Mouse (Mus musculus) lung, embryonic 14.5 days (tissue): ENCODE results near the gene Rsrc1. TPM values are rescaled to one million over a fixed set of nuclear protein-coding genes. Genes with fewer than 3 reads are reported as not detected.
"Not testable (repeated sequence)": the region's sequence is repeated elsewhere in the genome, so short reads cannot be mapped to it uniquely, and the experiment has no call there.

Experiments
- ATAC-seq: fragments of 200-750 bp; cut with Nextera tagmentation; 2 replicates; pipeline ENCODE4 v1.8.0; 2017; ENCODE audit warnings: mild to moderate bottlenecking, moderate TSS enrichment, moderate library complexity; ENCODE audit not compliant: insufficient read depth
- DNase-seq: peaks from one replicate; pipeline ENCODE4 v3.0.0-alpha.2; 2015
- H3K27ac ChIP-seq: fragments of 300-500 bp; sonication (generic); 2 replicates; pipeline ENCODE4 v1.5.1; 2014; ENCODE audit warnings: low read depth, mild to moderate bottlenecking, moderate library complexity
- H3K27me3 ChIP-seq: fragments of 300-500 bp; sonication (generic); 2 replicates; pipeline ENCODE4 v1.6.1; 2014; ENCODE audit warnings: low read length, control low read depth; ENCODE audit not compliant: insufficient read depth
- H3K36me3 ChIP-seq: fragments of 300-500 bp; sonication (generic); 2 replicates; pipeline ENCODE4 v1.6.1; 2014; ENCODE audit warnings: control low read depth; ENCODE audit not compliant: insufficient read depth
- H3K4me1 ChIP-seq: fragments of 300-500 bp; sonication (generic); 2 replicates; pipeline ENCODE4 v1.6.1; 2014; ENCODE audit warnings: antibody characterized with exemption, control low read depth; ENCODE audit not compliant: insufficient read depth
- H3K4me2 ChIP-seq: fragments of 300-500 bp; sonication (generic); 2 replicates; pipeline ENCODE4 v1.6.1; 2014; ENCODE audit warnings: mild to moderate bottlenecking
- H3K4me3 ChIP-seq: fragments of 300-500 bp; sonication (generic); 2 replicates; pipeline ENCODE4 v1.5.1; 2014; ENCODE audit warnings: low read depth, low read length
- H3K9ac ChIP-seq: fragments of 300-500 bp; sonication (generic); 2 replicates; pipeline ENCODE4 v1.6.1; 2014
- H3K9me3 ChIP-seq: fragments of 300-500 bp; sonication (generic); 2 replicates; pipeline ENCODE4 v1.6.1; 2016; ENCODE audit warnings: low read depth, low read length, control low read depth
- CTCF ChIP-seq: IDR thresholded peaks from 2 replicates; pipeline ENCODE4 v1.5.1; 2016; ENCODE audit warnings: antibody characterized with exemption, low read depth
- WGBS: fragments of 180-500 bp; shearing (Covaris S2); extraction: QIAGEN DNeasy Blood & Tissue Kit; methylation state at CpG from one replicate; pipeline ENCODE4 v1.1.7; 2014; 5-methylcytosine and 5-hydroxymethylcytosine counted together
- polyA plus RNA-seq: library from polyadenylated mRNA; unstranded; fragments of >200 nt; fragmentation: Nextera tagmentation; extraction: Ambion mirVana; gene quantifications from 2 replicates; pipeline ENCODE4 v1.2.1, GENCODE M21; 2014

Rsrc1 gene
- polyA plus RNA-seq, 1 experiment from 2014 or later = 38.1 TPM

GRCm38 (mm10) chr3:67147246-67147645 lies 166.1 kb downstream of the Rsrc1 start:
- H3K4me2 ChIP-seq = no peak overlapping the region
- H3K27ac ChIP-seq = no peak overlapping the region
- H3K27me3 ChIP-seq = no peaks in the 10 kb centered on the region
- no peaks in the 10 kb centered on the region for H3K4me1 ChIP-seq
- no peaks in the 10 kb centered on the region for H3K9me3 ChIP-seq
- H3K9ac ChIP-seq = no peak overlapping the region
- DNase-seq = no peak
- H3K4me3 ChIP-seq = no peak overlapping the region
- TF ChIP-seq CTCF = no peak
- H3K36me3 ChIP-seq = no peaks in the 10 kb centered on the region
- WGBS = 82% methylated on average over 3 of the region's 3 CpGs
- no peak for ATAC-seq

GRCm38 (mm10) chr3:67197179-67197578 lies 216.0 kb downstream of the Rsrc1 start:
- H3K9me3 ChIP-seq = no peaks in the 10 kb centered on the region
- no peak overlapping the region for H3K4me3 ChIP-seq
- H3K4me1 ChIP-seq = no peaks in the 10 kb centered on the region
- no peak overlapping the region for H3K4me2 ChIP-seq
- no peak overlapping the region for H3K27ac ChIP-seq
- no peak overlapping the region for H3K9ac ChIP-seq
- peak; percentile 22 for TF ChIP-seq CTCF
- no peaks in the 10 kb centered on the region for H3K36me3 ChIP-seq
- peak; percentile 66 for DNase-seq
- ATAC-seq = no peak
- WGBS = 38% methylated on average over 3 of the region's 3 CpGs
- H3K27me3 ChIP-seq = no peaks in the 10 kb centered on the region

- TF ChIP-seq CTCF = no peak
- H3K36me3 ChIP-seq = no peaks in the 10 kb centered on the region
- 65% methylated on average over 1 of the region's 1 CpGs for WGBS
- H3K4me3 ChIP-seq = no peak overlapping the region
- DNase-seq (no peak), ATAC-seq (no peak)
- no peak overlapping the region for H3K27ac ChIP-seq
- H3K27me3 ChIP-seq = no peaks in the 10 kb centered on the region
- no peaks in the 10 kb centered on the region for H3K4me1 ChIP-seq
- H3K9ac ChIP-seq = no peak overlapping the region
- no peak overlapping the region for H3K4me2 ChIP-seq
- H3K9me3 ChIP-seq = no peaks in the 10 kb centered on the region
These were observed 231.9 kb downstream of the Rsrc1 start for GRCm38 (mm10) chr3:67213047-67213457.

- ATAC-seq (no peak), DNase-seq (no peak)
- no peak overlapping the region for H3K4me3 ChIP-seq
- no peaks in the 10 kb centered on the region for H3K9me3 ChIP-seq
- no peak overlapping the region for H3K4me2 ChIP-seq
- H3K36me3 ChIP-seq = no peaks in the 10 kb centered on the region
- H3K9ac ChIP-seq = no peak overlapping the region
- WGBS = 62% methylated on average over 3 of the region's 3 CpGs
- no peaks in the 10 kb centered on the region for H3K27me3 ChIP-seq
- TF ChIP-seq CTCF = no peak
- H3K4me1 ChIP-seq = no peaks in the 10 kb centered on the region
- no peak overlapping the region for H3K27ac ChIP-seq
These were observed 251.5 kb downstream of the Rsrc1 start for GRCm38 (mm10) chr3:67232617-67233241.

- H3K4me2 ChIP-seq, H3K9ac ChIP-seq, H3K36me3 ChIP-seq, H3K27ac ChIP-seq, H3K27me3 ChIP-seq, H3K4me3 ChIP-seq, DNase-seq, ATAC-seq, H3K4me1 ChIP-seq, H3K9me3 ChIP-seq: not testable (repeated sequence)
- WGBS = 88% methylated on average over 10 of the region's 10 CpGs
These were observed 261.3 kb downstream of the Rsrc1 start for GRCm38 (mm10) chr3:67242451-67242850.

- WGBS = 57% methylated on average over 3 of the region's 3 CpGs
- H3K9ac ChIP-seq = no peak overlapping the region
- DNase-seq = peak; percentile 56
- H3K27ac ChIP-seq = no peak overlapping the region
- H3K27me3 ChIP-seq = no peaks in the 10 kb centered on the region
- H3K36me3 ChIP-seq = no peaks in the 10 kb centered on the region
- H3K4me3 ChIP-seq = no peak overlapping the region
- TF ChIP-seq CTCF = peak; percentile 16; the same call in 1 of the 2 replicates
- no peaks in the 10 kb centered on the region for H3K9me3 ChIP-seq
- H3K4me2 ChIP-seq = no peak overlapping the region
- ATAC-seq = no peak
- H3K4me1 ChIP-seq = no peaks in the 10 kb centered on the region
These were observed 286.3 kb downstream of the Rsrc1 start for GRCm38 (mm10) chr3:67267448-67267847.

- no peak for TF ChIP-seq CTCF
- Histone ChIP-seq H3K9ac (no peak overlapping the region), H3K4me3 (no peak overlapping the region), H3K27me3 (no peaks in the 10 kb centered on the region), H3K27ac (no peak overlapping the region), H3K4me1 (no peaks in the 10 kb centered on the region), H3K36me3 (no peaks in the 10 kb centered on the region), H3K4me2 (no peak overlapping the region), H3K9me3 (no peaks in the 10 kb centered on the region)
- no peak for ATAC-seq
- DNase-seq = no peak
- WGBS = 68% methylated on average over 4 of the region's 4 CpGs
These were observed 298.6 kb downstream of the Rsrc1 start for GRCm38 (mm10) chr3:67279781-67280180.
